ENCODE assay signal across 12 mouse cellular contexts in the genomic region with DNA sequence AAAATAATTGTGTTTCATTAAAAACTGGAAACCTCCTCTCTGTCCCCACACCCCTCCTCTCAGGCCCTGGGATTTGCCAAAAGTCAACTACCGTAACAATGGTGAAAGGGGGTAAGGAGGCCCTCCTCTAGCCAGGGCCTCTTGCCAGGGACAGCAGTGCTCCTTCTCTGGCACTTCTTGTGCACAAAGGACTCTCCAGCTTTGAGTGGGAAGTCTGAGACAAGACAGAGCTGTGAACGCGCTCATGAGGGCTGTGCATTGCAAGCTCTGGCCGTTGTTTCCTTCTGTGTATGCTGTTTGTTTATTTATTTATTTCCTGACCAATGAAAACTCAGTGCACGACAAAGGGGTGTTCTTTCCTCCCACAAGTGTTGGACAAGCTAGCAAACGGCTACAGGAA. TPM values are rescaled to one million over a fixed set of nuclear protein-coding genes. Genes with fewer than 3 reads are reported as not detected.
DNase-seq lines count a peak whose midpoint lies in the region; ATAC-seq and TF ChIP-seq lines count a peak whose summit lies in the region.
"Had no signal": no experiment of that assay in that cellular context is flagged by ENCODE, and none has a peak within 500 bp of the region (broad histone marks: within the 10 kb centered on the region; RNA-seq: fewer than 3 reads in every experiment).

No protein-coding gene starts in this region.

- no peak overlapping the region for H3K4me3 ChIP-seq in hindbrain, embryonic 13.5 days
- H3K4me3 ChIP-seq in hindbrain, embryonic 12.5 days: no peak overlapping the region
- H3K4me3 ChIP-seq: embryonic facial prominence, embryonic 13.5 days; heart, embryonic 15.5 days; neural tube, embryonic 12.5 days had no signal

- no peaks in the 10 kb centered on the region for H3K36me3 ChIP-seq in hindbrain, embryonic 13.5 days
- H3K36me3 ChIP-seq in hindbrain, embryonic 12.5 days: no peaks in the 10 kb centered on the region
- H3K36me3 ChIP-seq: embryonic facial prominence, embryonic 13.5 days; heart, embryonic 15.5 days; neural tube, embryonic 12.5 days had no signal

- no peak for TF ChIP-seq POLR2A in brain, embryonic 14.5 days (IDR thresholded peaks at IDR 0.05; ENCODE audit: borderline replicate concordance, extremely low read depth, insufficient read depth, insufficient read length, poor library complexity, severe bottlenecking)

- no peaks in the 10 kb centered on the region for H3K9me3 ChIP-seq in hindbrain, embryonic 13.5 days
- no peaks in the 10 kb centered on the region for H3K9me3 ChIP-seq in hindbrain, embryonic 12.5 days (replicated peaks)
- H3K9me3 ChIP-seq: embryonic facial prominence, embryonic 13.5 days; heart, embryonic 15.5 days; neural tube, embryonic 12.5 days had no signal

- H3K9ac ChIP-seq in hindbrain, embryonic 13.5 days: no peak overlapping the region
- no peak overlapping the region for H3K9ac ChIP-seq in hindbrain, embryonic 12.5 days
- H3K9ac ChIP-seq: embryonic facial prominence, embryonic 13.5 days; heart, embryonic 15.5 days; neural tube, embryonic 12.5 days had no signal

- peak; percentile 57 for DNase-seq in brain, embryonic 14.5 days (ENCODE audit: low read depth)
- peak; percentile 5 to 25 for DNase-seq in heart, postnatal 36 days
- DNase-seq in lung, postnatal 10 days: peak; percentile 67
- no peak for DNase-seq in B cell, adult 2 months
- no peak for DNase-seq in urinary bladder, postnatal 10 days (ENCODE audit: low spot score)

- no peak overlapping the region for H3K27ac ChIP-seq in hindbrain, embryonic 13.5 days
- H3K27ac ChIP-seq in hindbrain, embryonic 12.5 days: no peak overlapping the region
- H3K27ac ChIP-seq: embryonic facial prominence, embryonic 13.5 days; heart, embryonic 15.5 days; neural tube, embryonic 12.5 days had no signal

- H3K4me1 ChIP-seq in hindbrain, embryonic 13.5 days (replicated peaks): no peaks in the 10 kb centered on the region
- H3K4me1 ChIP-seq in hindbrain, embryonic 12.5 days: no peaks in the 10 kb centered on the region
- H3K4me1 ChIP-seq: embryonic facial prominence, embryonic 13.5 days; neural tube, embryonic 12.5 days had no signal

- intact Hi-C loops in heart, postnatal 36 days (cut with DNase I): no loop called here

- no peak for TF ChIP-seq CTCF in brain, embryonic 14.5 days (IDR thresholded peaks at IDR 0.05; ENCODE audit: borderline replicate concordance, extremely low read depth, insufficient read depth, insufficient read length)

- H3K4me2 ChIP-seq in hindbrain, embryonic 13.5 days: no peak overlapping the region
- H3K4me2 ChIP-seq in hindbrain, embryonic 12.5 days (replicated peaks): no peak overlapping the region
- H3K4me2 ChIP-seq: embryonic facial prominence, embryonic 13.5 days; heart, embryonic 15.5 days; liver, embryonic 11.5 days; neural tube, embryonic 12.5 days had no signal

- ATAC-seq in hindbrain, embryonic 13.5 days (ENCODE audit: low FRiP score): peak; percentile 79; the same call in 1 of the 2 replicates
- no peak for ATAC-seq in hindbrain, embryonic 12.5 days (ENCODE audit: low FRiP score)
- no peak for ATAC-seq in inflammation-experienced regulatory T-cells, adult 6 months

- WGBS in hindbrain, embryonic 13.5 days: 63% methylated on average over 6 of the region's 6 CpGs
- WGBS in hindbrain, embryonic 12.5 days: 67% methylated on average over 6 of the region's 6 CpGs

- H3K27me3 ChIP-seq in hindbrain, embryonic 13.5 days: no peaks in the 10 kb centered on the region
- H3K27me3 ChIP-seq in hindbrain, embryonic 12.5 days: no peaks in the 10 kb centered on the region
- H3K27me3 ChIP-seq: embryonic facial prominence, embryonic 13.5 days; heart, embryonic 15.5 days; neural tube, embryonic 12.5 days had no signal

RNA-seq across cellular contexts. Expression of a gene that starts 50.8 kb away (rescaled TPM):
- polyA plus RNA-seq in hindbrain, embryonic 13.5 days (2015; fragmentation: Nextera tagmentation; extraction: Ambion mirVana): 18.4 and 20.2 TPM in 2 replicates
- 17.0 and 17.5 TPM in 2 replicates for polyA plus RNA-seq in hindbrain, embryonic 12.5 days (2016; fragmentation: Nextera tagmentation; extraction: Ambion mirVana)
- polyA plus RNA-seq in brain, embryonic 14.5 days (2012; rRNA removed): 3.6 and 4.9 TPM in 2 replicates
- total RNA-seq in heart, postnatal 36 days (2021): 10 to 100 TPM; 26.6 to 31.4 TPM
- 10 to 100 TPM; 20.8 to 26.7 (median 22.3) TPM for polyA plus RNA-seq in inflammation-experienced regulatory T-cells, adult 6 months (2017; shearing (Covaris generic))

Comparison
In these comparisons a context has a peak if more than half of its experiments do, and no peak if none do; other contexts are left out.
1. DNase-seq: peak in brain, embryonic 14.5 days (single experiment), heart, postnatal 36 days (2 of 2) and lung, postnatal 10 days (single experiment); none in B cell, adult 2 months (0 of 2) and urinary bladder, postnatal 10 days (single experiment).